Mouse (Mus musculus): ENCODE results near the gene Gm13030.
"Not testable (repeated sequence)": the region's sequence is repeated elsewhere in the genome, so short reads cannot be mapped to it uniquely, and the experiment has no call there.

Gene Gm13030

DNA sequence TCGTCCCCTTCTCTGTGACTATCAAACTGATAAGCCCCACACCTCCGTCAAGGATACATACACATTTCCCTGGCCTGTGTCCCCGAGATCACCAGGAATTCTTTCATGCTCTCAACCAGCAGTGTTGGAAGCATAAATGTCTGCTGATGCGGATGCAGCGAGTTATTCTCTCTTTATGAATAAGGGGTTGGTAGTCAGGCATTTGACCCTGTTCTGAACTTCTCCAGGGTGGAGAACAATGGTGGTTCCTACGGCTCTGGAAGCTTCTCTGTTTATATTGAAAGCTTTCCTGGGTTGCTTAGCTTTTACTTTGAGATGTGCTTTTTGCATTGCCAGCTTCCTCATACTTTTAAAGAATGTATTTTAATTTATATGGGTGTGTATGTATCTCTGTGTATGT, at the start of gene Gm13030:
Gm13030 (minus strand) TSS at position 101 of the 400 bp plus-strand sequence.
- no peak for DNase-seq

DNA sequence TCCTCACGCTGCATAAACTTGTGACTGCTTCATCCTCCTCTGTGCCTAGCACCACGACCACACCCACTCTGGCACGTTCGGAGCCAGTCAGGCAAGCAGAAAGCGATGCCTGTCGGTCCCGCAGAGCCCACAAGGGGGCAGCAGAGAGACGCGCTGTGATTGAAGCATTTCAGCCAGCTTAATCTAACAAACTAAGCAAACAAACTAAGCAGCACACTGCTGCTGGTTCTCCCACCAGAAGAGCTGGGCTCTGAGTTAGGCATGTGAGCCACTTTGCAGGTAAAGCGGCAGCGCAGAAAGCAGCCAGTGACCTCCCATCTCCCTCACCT, 48.3 kb upstream of the Gm13030 start:
- DNase-seq, result peak; percentile 91

DNA sequence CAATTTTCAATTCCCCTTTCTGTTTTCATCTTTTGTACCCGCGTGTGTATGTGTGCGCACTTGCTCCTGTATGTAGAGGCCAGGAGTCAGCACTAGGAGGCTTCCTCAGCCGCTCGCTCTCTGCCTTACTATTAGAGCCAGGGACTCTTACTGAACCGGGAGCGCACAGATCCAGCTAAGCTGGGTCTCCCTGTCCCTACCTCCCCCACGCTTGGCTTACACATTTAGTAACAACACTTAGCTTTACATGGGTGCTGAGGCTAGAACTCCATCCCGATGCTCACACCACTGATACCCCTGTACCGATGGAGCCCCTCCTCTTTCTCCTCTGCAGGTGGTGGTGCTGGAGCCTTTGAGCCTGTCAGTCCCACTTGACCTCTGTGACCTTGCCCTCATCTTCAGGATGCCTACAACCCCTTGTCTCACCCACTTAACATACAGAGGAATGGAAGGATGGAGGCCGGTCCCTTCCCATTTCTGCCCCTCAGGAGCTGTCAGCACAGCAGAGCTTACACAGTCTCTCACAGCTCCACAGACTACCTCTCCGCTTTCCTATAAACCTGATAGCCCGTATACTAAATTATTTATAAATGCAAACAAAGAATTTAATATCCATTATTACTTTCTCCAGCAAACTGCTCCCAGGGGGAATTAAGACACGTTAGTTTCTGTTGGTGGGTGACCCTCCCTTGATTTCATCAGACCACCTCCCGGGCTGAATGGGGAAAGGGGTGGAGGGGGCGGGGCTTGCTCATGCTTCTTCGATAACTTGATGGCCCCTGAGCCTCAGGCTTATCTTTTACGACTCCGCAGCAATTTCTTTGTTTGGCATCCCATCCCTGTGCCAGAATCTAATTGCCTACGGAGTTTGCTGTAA, 47.7 kb upstream of the Gm13030 start:
- DNase-seq, result no peak

DNA sequence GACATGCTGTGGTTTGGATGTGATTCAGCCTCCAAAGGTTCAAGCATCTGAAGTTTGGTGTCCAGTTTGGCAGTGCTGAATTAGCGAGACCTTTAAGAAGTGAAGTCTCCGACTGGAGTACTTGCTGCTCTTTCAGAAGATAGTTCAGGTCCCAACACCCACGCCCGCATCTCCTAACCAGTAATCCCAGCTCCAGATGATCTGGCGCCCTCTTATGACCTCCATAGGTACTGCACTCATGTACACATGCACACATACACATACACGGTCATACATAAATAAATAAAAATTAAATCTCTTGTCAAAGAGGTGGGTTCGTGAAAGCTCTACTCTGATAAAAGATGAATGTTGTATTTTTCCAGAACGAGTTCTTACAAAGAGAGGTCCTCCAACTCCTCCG, 43.5 kb upstream of the Gm13030 start:
- no peak for DNase-seq

DNA sequence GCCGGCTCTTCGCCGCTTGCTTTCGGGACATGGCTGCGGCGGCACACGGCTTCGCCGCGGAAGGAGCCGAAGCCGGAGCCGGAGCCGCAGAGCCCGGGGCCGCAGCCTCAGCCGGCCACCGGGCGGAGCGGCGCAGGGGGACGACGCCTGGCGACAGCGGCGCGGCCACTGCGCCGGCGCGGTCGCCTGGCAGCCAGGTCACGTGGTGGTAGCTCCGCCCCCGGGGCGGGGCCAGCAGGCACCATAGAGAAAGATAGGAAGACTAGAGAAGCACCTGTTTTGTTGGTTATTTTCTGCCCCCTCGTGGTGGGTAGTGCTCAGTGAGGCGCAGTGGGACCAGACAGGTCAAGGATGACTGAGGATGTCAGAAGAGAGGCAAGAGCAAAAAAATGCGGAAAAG, 40.0 kb upstream of the Gm13030 start, which contains the start of gene Otud3:
Otud3 (minus strand) TSS at position 149 of the 400 bp plus-strand sequence.
- peak; percentile 98 for DNase-seq

DNA sequence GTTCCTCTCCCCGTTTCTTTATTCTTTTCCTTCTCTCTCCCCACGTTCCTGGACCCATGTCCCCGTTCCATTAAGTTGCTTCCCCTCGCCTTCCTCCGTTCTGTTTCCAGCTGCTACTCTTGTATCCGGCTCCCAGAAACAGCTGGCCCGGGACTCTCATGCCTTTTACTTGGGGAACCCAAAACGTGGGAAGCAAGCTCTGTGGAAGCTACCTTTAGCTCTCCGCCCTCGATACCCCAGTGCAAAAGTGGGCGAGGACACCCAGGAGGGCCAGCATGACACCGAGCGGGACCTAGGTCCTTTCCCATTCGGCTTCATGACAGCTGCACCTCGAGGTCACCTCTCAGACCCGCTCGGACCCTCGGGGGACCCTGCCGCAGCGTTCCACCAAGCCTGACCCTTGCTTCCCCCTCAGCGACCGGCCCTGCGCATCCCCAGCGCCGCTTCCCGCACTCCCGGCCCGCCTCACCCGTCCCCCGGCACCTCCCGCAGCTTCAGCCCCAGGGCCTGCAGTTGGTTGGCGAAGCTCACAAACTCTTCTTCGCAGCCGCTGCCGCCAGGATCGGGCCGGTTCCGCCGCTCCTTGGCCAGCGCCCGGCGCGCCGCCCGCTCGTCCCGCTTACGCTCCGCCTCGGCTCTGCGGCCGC, 39.5 kb upstream of the Gm13030 start:
- DNase-seq, result peak; percentile 29

DNA sequence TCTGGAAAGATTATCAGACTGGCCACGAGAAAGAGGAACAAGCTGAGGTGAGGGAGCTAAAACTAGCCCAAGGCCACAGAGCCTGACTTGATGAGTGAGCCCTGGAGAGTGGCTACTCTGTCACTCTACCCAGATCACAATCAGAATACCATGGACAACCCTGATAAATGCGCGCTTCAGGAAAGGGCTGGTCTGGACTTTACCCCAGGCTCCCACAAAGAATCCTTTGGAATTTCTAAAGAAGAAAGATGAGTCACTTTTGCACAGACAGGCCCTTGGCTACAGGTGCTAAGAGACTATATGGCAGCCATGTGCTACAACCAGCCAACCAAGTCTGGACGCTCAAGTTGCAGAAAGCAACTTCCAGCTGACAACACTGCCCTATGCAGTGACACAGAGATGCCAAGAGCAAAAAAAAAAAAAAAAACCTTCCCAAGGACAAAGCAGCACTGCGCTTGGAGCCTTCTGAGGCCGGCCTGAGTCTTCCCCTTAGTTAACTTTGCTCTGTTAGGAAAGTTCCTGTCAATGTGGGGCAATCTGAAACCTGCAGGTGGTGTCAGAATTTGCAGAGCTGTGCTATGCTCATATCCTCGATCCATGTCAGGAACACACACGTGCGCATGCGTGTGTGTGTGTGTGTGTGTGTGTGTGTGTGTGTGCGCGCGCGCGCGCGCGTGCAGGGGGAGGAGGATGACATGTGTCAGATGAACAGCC, 32.0 kb upstream of the Gm13030 start:
- no peak for DNase-seq

DNA sequence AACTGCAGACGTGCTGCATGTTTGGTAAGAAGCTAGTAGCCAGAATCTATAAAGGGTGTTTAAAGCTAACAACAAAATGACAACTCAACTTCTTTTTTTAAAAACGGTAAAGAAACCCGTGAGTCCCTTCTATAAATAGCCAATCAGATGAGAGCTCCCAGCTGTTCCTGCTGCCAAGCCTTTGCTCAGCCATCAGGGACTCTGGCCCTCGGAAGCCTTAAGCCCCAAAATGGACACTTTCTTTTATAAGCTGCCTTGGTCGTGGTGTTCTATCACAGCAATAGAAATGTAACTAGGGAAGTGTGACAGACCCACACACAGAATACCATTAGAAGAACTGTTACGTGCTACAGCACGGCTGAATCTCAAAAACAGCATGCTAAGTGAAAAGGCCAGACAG, 25.6 kb upstream of the Gm13030 start:
- no peak for DNase-seq

DNA sequence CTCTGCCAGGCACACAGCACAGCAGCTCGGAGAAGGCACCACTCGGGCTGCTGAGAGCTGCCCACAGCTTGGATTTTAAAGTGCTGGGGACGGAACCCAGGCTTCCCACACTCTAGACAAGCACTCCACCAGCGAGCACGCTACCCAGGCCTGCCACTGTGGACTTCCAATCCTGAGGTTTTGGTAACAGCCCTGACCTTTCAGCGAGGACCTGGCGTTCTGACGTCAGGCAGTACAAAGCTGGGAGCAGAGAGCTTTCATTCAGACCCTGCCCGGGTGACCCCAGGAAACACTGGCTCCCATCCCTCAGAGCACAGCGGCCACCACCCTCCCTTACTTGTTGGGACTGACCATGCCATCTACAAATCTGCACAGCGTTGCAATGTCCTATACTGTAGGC, 20.0 kb upstream of the Gm13030 start:
- DNase-seq, result not testable (repeated sequence)

DNA sequence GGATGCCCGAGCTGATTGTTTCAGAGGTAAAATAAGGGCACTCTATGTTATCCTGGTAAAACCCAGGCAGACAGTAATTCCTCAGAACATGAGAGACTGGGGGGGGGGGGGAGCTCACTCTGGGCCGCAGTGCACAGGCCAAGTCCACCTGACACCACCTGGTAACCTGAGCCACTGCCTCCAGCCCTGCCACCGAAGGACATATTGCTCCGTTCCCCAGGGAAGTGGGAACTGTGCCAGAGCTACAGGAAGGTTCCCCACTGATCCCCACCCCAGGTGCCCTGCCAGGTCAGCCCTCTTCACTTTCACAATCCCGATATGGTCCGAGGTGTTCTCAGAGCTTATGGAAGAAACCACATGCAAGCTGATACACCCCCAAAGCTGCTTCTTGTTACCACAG, 18.9 kb upstream of the Gm13030 start:
- no peak for DNase-seq

DNA sequence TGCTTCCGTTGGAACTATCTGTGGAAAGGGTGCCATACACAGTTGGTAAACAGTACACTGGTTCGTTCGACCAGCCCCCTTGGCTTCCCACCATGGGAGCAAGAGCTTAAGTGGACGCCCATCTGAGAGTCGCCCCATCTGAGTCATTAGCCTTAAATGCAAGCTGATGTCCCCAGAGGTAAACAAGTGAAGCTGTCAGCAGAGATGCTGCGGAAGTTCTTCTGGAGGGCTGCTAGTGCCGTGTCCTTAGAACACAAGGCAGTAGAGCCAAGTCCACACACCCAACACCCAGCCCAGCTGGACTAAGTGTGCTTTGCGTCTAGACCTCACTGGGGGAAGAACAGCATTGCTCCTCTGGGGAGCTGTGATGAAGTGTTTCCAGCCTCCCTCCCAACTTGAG, 15.9 kb upstream of the Gm13030 start:
- no peak for DNase-seq

DNA sequence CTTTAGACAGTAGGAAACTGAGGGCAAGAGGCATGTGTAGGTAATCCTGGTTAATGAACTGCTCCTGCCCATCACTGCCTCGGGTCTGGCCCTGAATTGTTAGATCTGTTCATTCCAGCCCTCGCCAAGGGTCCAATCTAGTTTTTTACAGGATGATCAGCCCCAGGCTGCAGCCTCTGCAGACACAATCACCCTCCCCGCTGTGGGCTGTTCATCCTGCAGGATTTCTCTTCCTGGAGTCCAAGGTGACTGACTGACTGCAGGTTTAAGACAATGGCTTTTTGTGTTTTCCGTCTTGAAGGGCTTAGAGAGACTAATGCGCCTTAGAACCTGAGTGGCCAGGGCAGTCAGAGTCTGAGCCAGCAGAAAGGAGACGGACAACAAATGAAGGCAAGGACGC, 15.4 kb upstream of the Gm13030 start:
- no peak for DNase-seq

DNA sequence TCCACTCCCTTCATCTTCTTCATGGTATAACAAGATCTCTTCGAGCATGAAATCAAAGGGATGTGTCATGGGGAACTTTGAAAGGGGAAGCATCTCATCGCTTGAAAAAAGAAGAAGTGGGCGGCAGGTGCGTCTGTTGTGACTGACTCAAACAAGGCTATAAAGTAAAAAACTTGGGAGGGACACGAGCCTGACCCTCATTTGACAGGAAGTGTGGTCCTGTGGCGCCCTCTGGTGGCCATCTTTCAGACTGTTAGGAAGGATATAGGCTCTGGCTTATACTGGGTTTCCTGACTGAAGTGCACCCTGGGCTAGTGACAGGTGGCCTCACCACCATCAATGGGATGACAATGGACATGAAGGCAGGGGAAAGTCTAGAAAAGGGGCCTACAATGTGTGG, 10.5 kb upstream of the Gm13030 start:
- DNase-seq, result peak; percentile 84

DNA sequence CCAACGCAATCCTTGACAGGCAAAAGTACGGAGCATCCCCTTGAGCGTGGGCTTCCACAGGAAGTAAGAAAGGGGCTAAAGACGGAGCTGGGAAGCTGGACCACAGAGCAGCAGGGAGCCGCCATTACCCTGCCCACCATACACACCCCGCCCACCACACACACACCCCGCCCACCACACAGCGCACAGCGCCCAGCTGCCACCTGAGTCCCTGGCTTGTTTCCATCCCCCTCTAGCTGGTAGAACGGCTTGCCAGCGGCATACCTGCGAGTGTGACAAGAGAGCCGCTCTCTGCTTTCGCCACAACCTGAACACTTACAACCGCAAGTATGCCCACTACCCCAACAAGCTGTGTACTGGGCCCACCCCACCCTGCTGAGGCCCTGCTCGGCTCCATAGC, 8.4 kb upstream of the Gm13030 start:
- no peak for DNase-seq

DNA sequence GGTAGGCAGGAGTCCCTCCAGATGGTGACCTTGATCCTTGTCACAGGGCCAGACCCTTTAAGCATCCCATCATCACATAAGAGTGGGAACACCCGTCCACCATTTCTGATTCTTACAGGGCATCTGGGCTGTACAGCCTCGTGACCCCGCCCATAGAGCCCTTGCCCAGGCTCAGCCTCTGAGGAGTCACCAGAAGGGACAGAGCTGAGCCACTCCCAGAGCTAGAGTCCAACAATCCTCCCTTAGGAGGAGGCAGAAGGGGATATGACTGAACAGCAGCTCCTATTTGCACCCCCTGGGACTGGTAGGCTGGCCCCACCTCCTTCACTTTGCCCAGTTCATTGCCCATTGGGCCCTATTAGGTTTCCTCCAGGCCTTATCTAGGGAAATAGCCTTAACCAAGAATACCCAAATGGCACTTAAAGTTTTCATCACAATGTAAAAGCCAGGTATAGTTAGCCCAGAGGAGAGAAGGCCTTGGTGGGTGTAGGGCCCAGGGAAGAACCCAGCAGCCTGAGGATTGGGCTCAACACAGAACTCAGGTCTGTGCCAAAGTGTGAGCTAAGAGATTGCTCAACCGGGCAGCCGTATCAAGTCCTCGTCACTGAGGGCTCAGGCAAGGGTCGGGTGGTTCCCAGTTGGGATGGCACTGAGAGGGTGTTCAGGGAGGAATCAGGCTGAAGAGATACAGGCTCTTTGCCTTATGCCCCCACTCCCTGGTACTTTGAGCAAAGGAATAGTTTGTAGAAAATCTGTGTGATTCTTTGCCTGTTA, 7.2 kb upstream of the Gm13030 start:
- no peak for DNase-seq

DNA sequence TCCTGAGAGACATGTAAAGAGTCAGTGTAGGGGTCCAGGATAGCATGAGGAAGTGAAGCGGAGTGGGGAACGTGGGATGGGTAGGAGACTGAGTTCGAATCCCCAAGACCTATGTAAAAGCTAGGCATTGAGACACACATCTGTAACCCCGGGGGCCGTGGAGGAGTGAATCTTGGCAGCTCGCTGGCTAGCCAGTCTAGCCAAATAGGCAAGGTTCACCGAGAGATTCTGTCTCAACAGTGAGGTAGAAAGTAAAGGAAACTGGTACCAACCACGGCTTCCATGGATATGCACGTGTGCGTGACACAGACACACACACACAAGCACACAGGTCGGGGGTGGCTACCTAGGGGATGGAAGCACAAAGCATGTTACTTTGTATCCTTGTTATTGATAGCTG, 6.0 kb upstream of the Gm13030 start:
- no peak for DNase-seq

DNA sequence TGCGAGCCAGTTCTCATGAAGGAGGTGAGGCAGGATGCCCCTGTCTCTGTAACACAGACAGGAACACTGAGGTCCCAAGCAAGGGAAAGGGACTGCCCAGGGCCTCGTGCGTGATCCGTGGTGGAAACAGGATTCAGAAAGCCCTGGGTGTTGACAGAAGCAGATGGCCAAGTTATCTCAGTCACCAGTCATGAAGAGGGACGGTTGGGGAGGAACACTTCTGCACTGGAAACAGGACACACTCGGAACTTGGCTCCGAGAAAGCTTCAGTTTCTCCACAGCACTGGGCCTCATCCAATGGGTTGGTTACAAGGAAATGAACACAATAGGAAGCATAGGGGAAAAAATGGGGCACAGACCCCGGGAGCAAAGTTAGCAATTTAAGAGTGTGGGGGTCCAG, 5.0 kb upstream of the Gm13030 start:
- no peak for DNase-seq

DNA sequence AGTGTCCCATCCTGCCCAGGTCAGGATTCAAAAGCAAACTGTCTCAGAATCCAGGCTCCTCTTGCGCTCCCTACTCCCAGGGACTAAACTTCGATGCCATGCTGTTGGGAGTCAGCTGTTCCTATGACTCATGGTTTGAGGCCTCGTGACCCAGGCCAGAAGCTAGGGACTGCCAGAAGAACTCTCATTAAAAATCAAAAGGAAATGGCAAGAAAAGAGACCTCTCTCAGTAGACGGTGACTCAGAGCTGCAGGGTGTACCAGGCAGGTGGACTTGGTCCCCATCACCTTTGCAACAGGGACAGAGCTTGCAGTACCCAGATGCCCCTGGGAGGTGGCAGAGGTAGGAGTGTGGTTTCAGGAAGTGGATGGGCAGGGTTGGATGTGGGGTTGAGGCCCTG, 4.0 kb upstream of the Gm13030 start, which contains the start of gene Pla2g2e:
Pla2g2e (plus strand) TSS at position 212 of the 400 bp plus-strand sequence.
- no peak for DNase-seq

DNA sequence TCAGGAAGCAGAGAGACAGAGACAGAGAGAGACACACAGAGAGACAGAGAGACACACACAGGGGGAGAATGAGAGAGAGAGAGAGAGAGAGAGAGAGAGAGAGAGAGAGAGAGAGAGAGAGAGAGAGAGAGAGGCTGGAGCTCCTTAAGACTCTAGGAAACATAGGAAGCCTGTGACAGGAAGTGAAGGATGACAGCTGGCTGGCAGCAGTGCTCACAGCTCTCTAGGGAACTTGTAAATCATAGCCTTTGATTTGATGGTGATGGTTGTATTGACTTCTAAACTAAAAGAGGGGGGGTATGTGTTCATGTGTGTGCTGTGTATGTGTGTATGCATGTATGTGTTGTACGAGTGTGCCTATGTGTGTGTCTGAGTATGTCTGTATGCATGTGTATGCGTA, 2.2 kb upstream of the Gm13030 start:
- DNase-seq, result no peak

DNA sequence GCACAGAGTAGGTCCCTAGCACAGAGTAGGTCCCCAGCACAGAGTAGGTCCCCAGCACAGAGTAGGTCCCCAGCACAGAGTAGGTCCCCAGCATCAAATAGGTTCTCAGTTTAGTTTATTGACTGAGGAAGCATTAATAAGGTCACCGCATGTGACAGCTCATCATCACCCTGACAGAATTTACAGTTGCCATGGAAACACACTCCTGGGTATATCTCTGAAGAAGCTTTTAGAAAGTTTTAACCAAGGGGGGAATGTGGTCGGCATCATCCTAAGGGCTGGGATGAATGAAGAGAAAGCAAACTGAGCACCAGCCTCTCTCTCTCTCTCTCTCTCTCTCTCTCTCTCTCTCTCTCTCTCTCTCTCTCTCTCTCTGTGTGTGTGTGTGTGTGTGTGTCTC, 1.5 kb upstream of the Gm13030 start:
- not testable (repeated sequence) for DNase-seq

DNA sequence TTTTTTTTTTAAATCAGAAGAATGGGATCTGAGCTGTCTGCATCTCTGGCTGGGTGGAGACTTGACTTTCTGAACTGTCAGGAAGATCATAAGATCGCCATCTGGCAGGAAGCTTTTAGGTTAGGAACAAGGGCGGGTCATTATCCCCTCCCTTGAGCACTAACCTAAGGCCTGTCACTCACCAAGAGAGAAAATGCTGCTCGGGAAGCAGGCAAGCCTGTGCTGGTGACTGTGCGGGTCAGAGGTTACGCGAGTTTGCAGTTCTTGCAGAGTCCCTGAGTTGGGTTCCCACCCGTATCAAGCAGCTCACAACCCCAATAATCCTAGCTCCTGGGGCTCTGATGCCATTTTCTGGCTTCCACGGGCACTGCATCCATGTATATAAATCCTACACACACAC, 5.1 kb downstream of the Gm13030 start:
- DNase-seq, result no peak

DNA sequence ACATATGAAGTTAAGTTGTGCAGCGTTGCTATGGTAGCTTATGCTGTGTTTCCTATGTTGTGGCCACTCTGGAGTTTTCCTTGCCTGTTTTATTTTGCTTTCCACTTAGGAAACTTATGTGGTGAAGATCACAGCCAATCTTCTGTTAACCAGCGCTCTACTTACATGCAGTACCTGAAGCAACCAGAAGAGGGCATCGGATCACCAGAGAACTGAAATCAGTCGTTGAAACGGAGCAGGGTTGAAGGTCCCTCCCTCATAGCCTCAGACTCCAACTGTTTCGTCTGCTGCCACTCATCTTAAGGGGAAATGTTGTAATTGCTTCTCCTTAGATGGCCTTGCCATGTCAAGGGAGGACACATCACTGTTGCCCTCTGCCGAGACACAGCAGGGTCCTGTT, 7.4 kb downstream of the Gm13030 start:
- DNase-seq, result peak; percentile 78

DNA sequence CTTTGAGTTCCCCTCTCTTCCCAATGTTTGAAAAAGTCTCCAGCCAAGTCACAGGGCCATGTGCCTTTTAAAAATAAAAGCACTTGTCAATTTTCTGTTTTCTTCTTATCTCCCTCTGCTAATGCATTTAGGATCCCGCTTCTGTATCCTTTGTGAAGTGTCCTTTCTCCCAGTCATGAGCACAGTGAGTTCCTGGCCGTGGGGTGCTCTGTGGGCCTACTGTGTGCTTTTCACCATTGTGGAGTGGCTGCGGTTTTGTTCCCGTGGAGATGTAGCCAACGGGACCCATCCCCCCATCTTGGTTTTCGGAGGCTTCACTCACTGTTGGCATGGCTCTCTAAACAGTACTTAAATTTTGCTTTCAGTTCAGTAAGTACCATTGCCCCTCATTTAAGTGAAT, 7.8 kb downstream of the Gm13030 start:
- no peak for DNase-seq

Data from cerebellum, adult 9-10 months (tissue).